Mouse (Mus musculus) kidney, postnatal 25 days (tissue): ENCODE results near the gene Herc2.
A peak's percentile ranks its signal among the peaks of the same experiment; 100 is the strongest.
"Not testable (repeated sequence)": the region's sequence is repeated elsewhere in the genome, so short reads cannot be mapped to it uniquely, and the experiment has no call there.

Source experiments
- DNase-seq, 2 experiments: peaks; one replicate each; pipeline ENCODE4 v3.0.0; 2021; ENCODE audit warnings: mixed read lengths in 2 of 2

Gene Herc2

DNA sequence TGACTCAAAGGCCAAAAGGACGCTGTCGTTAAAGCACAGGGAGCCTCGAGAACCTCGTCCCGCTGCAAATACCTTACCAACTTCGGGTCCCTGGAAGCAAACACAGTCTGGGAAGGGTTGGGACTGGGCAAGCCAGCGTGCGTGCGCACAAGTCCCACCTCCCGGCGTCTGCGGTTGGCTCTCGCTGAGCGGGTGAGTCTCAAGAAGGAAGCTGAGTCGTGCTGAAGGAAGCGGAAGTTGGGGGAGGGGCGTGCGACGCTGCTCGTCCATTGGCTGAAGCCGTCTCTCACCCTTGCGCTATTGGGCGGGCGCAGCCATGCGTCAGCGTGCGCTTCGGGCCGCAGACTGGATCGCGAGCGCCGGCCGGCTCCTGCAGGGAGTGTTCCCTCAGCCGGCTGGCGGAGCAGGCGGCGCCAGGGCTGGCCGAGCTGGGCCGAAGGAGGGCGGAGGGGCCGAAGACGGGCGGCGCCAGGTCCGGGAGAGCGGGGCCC, at the start of gene Herc2:
Herc2 (plus strand) TSS at position 366 of the 491 bp plus-strand sequence.
- DNase-seq, result peak; percentile 100

GRCm38 (mm10) chr7:56010318-56011017, 39.5 kb upstream of the Herc2 start:
- no peak for DNase-seq

DNA sequence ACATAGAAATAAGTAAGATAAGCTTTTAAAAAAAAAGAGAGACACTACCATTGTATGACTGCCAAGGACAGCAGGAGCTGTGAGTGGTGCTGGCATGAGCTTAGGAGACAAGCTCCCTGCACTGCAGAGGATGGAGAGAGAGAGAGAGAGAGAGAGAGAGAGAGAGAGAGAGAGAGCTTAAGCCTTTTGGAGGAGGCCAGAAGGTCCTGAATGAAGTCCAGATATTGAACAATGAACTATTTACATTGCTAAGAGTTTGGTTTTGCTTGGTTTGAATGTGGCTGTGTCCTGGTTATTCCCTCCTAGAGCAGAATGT, 39.0 kb upstream of the Herc2 start:
- no peak for DNase-seq

DNA sequence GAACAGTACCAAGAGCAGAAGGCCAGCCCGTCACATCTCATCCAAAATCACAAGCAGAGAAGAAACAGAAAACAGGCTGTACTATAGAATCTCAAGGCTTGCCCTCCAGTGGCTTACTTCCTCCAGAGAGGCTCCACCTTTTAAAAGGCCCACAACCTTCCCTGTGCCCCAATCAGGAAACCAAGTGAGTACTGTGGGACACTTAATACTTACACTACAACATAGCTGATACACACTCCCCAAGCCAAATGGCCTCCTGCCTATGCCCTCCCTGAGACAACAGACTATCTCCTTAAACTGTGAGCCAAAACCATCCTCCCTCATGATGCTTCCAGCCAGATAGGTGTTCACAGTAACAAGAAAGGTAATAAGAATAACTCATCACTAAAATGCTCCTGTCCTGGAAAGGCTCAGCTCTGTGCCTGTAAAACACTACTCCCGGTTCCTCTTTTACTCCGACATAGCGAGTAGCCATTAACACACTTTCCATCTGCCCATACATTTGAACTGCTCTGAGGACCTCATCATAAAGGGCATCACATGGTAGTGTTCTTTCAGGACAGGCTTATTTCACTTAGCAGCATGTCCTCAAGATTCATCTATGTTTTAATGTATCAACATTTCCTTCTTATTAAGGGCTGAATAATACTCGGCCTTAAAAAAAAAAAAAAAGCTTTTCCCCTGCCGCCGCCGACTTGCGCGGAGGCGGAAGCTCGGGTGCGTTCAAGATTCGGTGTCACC, 36.6 kb upstream of the Herc2 start:
- DNase-seq, result no peak

GRCm38 (mm10) chr7:56014002-56014702, 35.8 kb upstream of the Herc2 start:
- not testable (repeated sequence) for DNase-seq

GRCm38 (mm10) chr7:56015172-56015571, 34.8 kb upstream of the Herc2 start:
- no peak for DNase-seq

DNA sequence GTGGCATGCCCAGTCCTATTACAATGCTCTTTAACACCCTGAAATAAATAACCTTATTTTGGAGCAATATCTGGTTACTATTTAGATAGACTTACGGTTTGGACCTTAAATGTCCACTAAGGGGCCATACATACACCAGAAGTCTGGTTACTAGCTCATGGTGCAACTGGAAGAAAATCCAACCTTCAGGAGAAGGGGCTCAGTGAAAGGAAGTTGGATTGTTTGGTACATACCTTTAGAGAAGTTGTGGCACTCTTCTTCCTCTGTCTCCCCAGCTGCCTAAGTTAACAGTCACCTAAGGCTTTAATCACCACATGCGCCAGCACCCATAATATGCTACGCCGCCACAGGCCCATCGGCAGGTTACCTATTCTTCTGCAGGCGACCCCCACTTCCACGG, 34.2 kb upstream of the Herc2 start:
- DNase-seq, result no peak

DNA sequence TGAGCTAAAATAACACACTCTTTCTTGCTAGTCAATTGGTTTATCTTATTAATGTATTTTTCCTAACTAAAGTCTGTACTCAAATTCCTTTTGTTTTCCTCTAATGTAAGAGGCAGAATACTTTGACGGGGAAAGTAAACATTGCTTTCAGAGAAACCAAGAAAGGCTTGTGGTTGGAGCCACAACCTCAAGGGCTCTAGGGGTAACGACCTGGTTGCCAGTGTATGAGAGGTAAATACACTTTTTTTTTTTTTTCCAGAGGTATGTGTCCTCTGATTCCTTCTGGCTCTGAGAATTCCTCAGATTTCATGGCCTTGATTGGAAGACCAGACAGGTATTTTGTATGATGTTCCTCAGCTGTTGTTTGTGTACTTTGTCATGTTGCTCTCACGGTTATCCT, 32.2 kb upstream of the Herc2 start:
- DNase-seq, result no peak

DNA sequence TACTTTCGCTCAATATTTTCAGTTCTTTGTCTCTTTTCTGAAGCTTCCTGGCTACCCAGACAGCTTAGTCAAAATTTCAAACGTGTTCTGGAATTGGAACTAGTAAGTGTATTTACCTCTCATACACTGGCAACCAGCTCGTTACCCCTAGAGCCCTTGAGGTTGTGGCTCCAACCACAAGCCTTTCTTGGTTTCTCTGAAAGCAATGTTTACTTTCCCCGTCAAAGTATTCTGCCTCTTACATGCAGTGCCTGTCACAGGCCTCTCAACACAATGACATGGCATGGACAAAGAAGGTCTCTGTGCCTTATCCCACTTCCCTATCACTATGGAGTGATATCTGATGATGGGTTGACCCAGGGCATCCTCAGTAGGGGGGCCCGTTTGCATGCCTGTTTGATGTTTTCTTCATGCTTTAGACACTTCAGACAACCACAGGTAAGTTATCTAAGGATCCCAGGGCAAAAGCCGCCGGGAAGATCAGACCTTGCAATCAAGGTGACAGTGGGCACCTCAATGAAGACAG, 31.5 kb upstream of the Herc2 start:
- DNase-seq, result no peak

DNA sequence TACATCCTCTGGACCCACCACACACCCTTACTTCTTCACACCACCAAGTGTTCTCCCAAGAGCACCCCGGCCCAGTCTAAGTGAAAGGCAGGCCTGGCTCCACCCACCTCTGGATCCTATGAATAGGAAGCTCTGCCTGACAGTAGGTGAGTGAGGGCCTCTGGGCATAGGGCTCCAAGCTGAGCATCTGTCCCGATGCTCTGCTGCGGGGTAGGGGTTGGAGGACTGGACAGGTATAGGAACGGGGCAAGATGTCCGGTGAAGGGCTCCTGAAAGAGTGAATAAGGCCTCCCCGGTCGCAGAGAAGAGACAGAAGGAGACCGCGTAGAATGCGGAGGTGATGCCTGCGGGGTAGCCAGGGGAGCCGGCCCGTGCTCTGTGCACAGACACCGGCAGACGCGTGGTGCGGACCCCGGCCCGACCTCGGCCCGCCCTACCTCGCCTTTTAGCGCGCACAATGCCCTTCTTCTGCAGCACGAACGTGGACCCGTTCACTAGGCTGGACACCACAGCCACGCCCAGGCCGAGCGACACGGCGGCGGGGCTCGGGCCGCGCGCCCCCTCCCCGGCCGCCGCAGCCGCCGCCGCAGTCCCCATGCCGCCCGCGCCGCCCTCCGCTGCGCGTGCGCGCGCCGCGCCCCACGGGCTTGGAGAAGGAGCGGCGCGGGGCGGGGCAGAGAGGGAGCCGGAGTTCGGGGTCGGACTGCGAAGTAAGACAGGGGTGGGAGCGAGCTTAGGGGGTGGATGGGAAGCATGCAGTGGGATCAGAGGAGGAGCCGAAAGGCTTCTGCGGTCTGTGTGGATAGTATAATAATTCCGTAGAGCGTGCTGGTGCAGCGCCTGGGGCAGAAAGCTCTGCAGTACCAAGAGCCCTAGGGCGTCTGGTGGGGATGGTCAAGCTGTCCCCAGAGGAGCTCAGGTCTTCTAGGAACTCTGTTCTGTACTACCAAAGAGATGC, 30.7 kb upstream of the Herc2 start:
- DNase-seq, result peak; percentile 73 to 81

GRCm38 (mm10) chr7:56019930-56020253, 30.1 kb upstream of the Herc2 start, which contains the start of gene Nipa1:
Nipa1 (minus strand) TSS chr7:56019954.
- no peak for DNase-seq

- DNase-seq, result no peak
These were observed 26.4 kb upstream of the Herc2 start for GRCm38 (mm10) chr7:56023586-56023985.

DNA sequence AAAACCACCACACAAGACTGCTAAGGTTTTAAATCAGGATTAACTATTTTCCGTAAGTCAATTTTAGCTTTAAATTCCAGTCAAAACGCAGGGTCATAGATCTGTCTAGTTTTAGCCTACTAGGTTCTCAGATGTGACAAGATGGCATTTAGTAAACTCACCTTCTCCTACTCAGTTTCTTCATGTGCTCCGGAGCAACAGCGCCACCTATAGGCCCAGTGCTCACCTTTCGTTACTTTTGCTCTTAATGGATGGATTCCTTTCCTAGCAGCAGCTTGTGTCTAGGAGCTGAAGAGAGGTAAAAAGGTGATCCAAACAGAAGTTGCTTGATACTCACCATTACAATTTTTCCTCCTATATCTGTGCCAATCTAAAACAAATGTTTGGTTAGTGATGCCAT, 7.6 kb upstream of the Herc2 start:
- DNase-seq, result peak; percentile 78 to 89

DNA sequence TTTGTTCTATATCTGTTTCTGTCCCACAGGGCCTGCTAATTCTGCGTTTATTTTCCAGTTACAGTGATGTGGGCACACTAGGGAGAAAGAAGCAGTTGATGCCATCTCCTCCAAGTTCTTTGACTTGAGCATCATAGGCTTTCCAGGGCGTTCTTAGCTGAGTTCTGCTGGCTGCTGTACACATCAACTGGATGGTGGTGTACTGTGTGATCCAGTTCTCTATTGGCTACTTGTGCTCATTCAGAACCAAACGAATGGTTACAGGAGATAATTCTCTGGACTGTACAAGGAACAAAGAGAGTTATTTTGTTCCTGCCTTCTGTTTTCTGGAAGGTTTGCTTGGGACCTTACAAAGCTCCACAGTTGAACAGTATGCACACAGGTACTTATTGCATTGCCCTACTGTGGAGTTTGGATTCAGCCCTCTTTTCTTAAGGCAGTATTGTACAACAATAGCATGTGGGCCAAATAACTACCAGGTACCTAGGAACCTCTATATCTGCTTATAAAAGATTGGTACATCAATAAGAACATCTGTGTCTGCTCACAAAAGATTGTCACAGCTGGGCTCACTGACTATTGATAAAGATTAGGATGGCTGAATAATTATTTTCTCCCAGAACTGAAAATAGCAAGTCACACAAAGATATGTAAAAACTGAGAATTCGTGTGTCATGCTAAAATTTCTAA, 6.3 kb upstream of the Herc2 start:
- no peak for DNase-seq

- no peak for DNase-seq
These were observed 5.7 kb upstream of the Herc2 start for GRCm38 (mm10) chr7:56044267-56044629.

DNA sequence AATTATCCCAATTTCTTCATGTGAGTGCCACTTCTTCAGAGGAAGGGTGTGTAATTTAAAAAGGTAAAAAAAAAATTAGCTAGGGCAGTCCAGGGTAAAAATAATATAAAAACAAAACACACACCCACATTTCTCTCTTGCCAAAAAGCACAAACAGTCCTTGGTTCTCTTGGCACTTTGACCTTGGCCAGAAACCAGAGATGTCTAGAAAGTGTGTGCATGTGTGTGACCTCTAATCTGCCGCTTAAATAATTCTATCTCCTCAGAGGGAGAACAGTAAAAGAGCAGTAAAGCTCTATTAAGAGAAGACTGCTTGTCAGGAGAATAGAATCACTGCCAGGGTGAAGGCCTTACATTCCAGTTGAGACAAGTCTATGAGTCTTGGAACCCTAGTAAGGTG, 2.8 kb upstream of the Herc2 start:
- DNase-seq, result no peak

GRCm38 (mm10) chr7:56050487-56050911, 503 bp downstream of the Herc2 start:
- peak; percentile 38 to 55 for DNase-seq

DNA sequence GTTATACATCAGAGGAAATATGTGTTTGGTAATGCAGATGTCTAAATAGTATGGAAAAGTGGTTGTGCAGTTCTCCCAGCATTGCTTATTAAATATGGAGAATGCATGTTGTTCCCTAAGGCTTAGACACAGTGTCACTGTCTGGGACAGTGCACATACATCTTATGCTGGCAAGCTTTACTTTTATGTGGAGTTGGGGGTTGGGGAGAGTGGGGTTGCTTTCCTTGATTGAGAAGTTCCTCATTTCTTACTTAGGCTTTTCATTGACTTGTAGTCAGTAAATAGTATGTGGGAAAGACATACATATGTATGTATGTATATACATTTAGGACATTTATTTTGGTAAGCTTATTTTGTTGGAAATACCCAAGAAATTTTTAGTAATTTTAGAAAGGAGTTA, 3.0 kb downstream of the Herc2 start:
- DNase-seq, result no peak

GRCm38 (mm10) chr7:56055338-56055737, 5.3 kb downstream of the Herc2 start:
- DNase-seq, result no peak

DNA sequence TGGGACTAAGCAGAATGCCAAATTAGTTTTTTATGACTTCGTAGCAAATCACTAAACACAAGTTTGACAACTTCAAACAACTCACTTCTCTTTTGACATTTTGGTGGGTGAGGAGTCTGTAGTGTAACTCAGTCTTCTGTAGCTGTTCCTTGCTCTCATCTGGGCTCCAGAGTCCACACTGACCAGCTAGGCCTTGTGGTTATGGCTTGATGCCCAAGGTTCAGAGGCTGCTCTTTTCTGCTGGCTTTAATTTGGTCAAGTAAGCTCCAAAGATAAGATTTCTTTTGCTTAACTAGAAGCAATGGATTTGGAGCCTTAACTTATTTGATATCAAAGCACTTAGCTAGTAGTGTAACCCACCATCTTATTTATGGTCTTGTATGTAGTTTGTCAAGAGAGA, 14.9 kb downstream of the Herc2 start:
- peak; percentile 70 to 83 for DNase-seq

DNA sequence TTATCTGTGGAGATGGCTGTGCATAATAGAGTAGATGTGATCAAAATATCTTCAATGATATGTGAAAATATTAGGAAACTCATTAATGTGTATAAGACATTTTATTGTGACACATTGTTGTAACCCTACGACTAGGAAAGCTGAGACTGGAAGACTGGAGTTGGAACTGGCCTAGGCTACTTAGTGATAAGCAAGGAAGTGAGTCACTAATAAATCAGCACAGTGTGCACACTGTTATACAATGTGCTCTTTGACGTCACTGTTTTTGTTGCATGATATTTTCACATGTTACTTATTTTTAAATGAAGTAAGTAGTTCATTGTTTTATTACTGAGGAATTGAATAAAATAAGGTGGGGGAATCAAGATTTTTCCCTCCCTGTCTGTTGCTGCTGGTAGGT, 16.1 kb downstream of the Herc2 start:
- DNase-seq, result no peak

DNA sequence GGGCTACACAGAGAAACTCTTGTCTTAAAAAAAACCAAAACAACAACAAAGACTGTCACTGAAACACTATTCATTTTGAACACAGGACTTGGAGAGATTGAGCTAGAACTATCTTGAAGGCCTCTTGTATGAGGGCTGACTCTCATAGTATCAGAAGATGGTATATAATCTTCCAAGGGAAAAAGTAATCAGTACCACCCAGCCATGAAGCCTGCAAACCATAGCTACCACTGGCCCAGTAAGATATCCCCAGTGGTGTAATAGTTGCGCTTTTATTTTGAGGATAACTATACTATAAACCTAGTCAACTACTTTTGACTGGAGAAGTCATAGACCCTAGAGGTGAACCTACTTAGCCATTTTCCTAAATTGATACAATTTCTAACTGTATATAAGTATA, 16.6 kb downstream of the Herc2 start:
- no peak for DNase-seq
